Mouse (Mus musculus): ENCODE measurements around the gene Gabrb1. TPM values are rescaled to one million over a fixed set of nuclear protein-coding genes. Genes with fewer than 3 reads are reported as not detected.
"Not testable (repeated sequence)": the region's sequence is repeated elsewhere in the genome, so short reads cannot be mapped to it uniquely, and the experiment has no call there.

The Gabrb1 gene
- polyA plus RNA-seq, 1 experiment from 2014 or later: 0.24 TPM

- WGBS: 58% methylated on average over 3 of the region's 3 CpGs
Measured at GRCm38 (mm10) chr5:72003811-72004435, 346.0 kb downstream of the Gabrb1 start.

GRCm38 (mm10) chr5:72036954-72037353 is 379.0 kb downstream of the Gabrb1 start:
- Histone ChIP-seq H3K27ac (ENCODE audit: low read depth) (no peak overlapping the region), H3K4me2 (no peak overlapping the region), H3K36me3 (ENCODE audit: insufficient read depth) (no peaks in the 10 kb centered on the region), H3K9me3 (ENCODE audit: low read depth, low read length) (no peaks in the 10 kb centered on the region), H3K4me1 (ENCODE audit: insufficient read depth) (no peaks in the 10 kb centered on the region), H3K27me3 (ENCODE audit: insufficient read depth, low read length) (no peaks in the 10 kb centered on the region), H3K9ac (no peak overlapping the region), H3K4me3 (ENCODE audit: low read depth, low read length) (no peak overlapping the region)
- TF ChIP-seq CTCF (IDR thresholded peaks at IDR 0.05; ENCODE audit: low read depth): no peak
- no peak for DNase-seq
- ATAC-seq (ENCODE audit: insufficient read depth): no peak

More at GRCm38 (mm10) chr5:72003811-72004435, 346.0 kb downstream of the Gabrb1 start:
- Histone ChIP-seq H3K36me3 (ENCODE audit: insufficient read depth) (no peaks in the 10 kb centered on the region), H3K4me2 (no peak overlapping the region), H3K4me3 (ENCODE audit: low read depth, low read length) (no peak overlapping the region), H3K9ac (no peak overlapping the region), H3K27me3 (ENCODE audit: insufficient read depth, low read length) (no peaks in the 10 kb centered on the region), H3K9me3 (ENCODE audit: low read depth, low read length) (no peaks in the 10 kb centered on the region), H3K27ac (ENCODE audit: low read depth) (no peak overlapping the region), H3K4me1 (ENCODE audit: insufficient read depth) (no peaks in the 10 kb centered on the region)
- no peak for TF ChIP-seq CTCF (IDR thresholded peaks at IDR 0.05; ENCODE audit: low read depth)
- DNase-seq (no peak), ATAC-seq (ENCODE audit: insufficient read depth) (no peak)

GRCm38 (mm10) chr5:72043226-72044151 is 385.6 kb downstream of the Gabrb1 start:
- Histone ChIP-seq H3K4me2 (no peak overlapping the region), H3K27me3 (ENCODE audit: insufficient read depth, low read length) (no peaks in the 10 kb centered on the region), H3K4me1 (ENCODE audit: insufficient read depth) (no peaks in the 10 kb centered on the region), H3K27ac (ENCODE audit: low read depth) (no peak overlapping the region), H3K9me3 (ENCODE audit: low read depth, low read length) (no peaks in the 10 kb centered on the region), H3K4me3 (ENCODE audit: low read depth, low read length) (no peak overlapping the region), H3K9ac (no peak overlapping the region), H3K36me3 (ENCODE audit: insufficient read depth) (no peaks in the 10 kb centered on the region)
- no peak for TF ChIP-seq CTCF (IDR thresholded peaks at IDR 0.05; ENCODE audit: low read depth)
- ATAC-seq (ENCODE audit: insufficient read depth): no peak
- DNase-seq: peak; percentile 4
- WGBS: 46% methylated on average over 12 of the region's 12 CpGs

- Histone ChIP-seq H3K27ac (ENCODE audit: low read depth) (no peak overlapping the region), H3K4me3 (ENCODE audit: low read depth, low read length) (no peak overlapping the region), H3K9me3 (ENCODE audit: low read depth, low read length) (no peaks in the 10 kb centered on the region), H3K9ac (no peak overlapping the region), H3K4me1 (ENCODE audit: insufficient read depth) (no peaks in the 10 kb centered on the region), H3K27me3 (ENCODE audit: insufficient read depth, low read length) (no peaks in the 10 kb centered on the region), H3K4me2 (no peak overlapping the region), H3K36me3 (ENCODE audit: insufficient read depth) (no peaks in the 10 kb centered on the region)
- WGBS: 75% methylated on average over 2 of the region's 2 CpGs
- no peak for ATAC-seq (ENCODE audit: insufficient read depth)
- TF ChIP-seq CTCF (IDR thresholded peaks at IDR 0.05; ENCODE audit: low read depth): no peak
- no peak for DNase-seq
Measured at GRCm38 (mm10) chr5:72046261-72046660, 388.3 kb downstream of the Gabrb1 start.

GRCm38 (mm10) chr5:72064079-72064478 is 406.2 kb downstream of the Gabrb1 start:
- Histone ChIP-seq H3K27me3 (ENCODE audit: insufficient read depth, low read length) (no peaks in the 10 kb centered on the region), H3K4me2 (no peak overlapping the region), H3K4me1 (ENCODE audit: insufficient read depth) (no peaks in the 10 kb centered on the region), H3K36me3 (ENCODE audit: insufficient read depth) (no peaks in the 10 kb centered on the region), H3K9me3 (ENCODE audit: low read depth, low read length) (no peaks in the 10 kb centered on the region), H3K9ac (no peak overlapping the region), H3K27ac (ENCODE audit: low read depth) (no peak overlapping the region), H3K4me3 (ENCODE audit: low read depth, low read length) (no peak overlapping the region)
- DNase-seq (no peak), ATAC-seq (ENCODE audit: insufficient read depth) (no peak)
- 31% methylated on average over 1 of the region's 1 CpGs for WGBS
- no peak for TF ChIP-seq CTCF (IDR thresholded peaks at IDR 0.05; ENCODE audit: low read depth)

- Histone ChIP-seq H3K9me3 (ENCODE audit: low read depth, low read length) (no peaks in the 10 kb centered on the region), H3K4me1 (ENCODE audit: insufficient read depth) (no peaks in the 10 kb centered on the region), H3K4me3 (ENCODE audit: low read depth, low read length) (no peak overlapping the region), H3K36me3 (ENCODE audit: insufficient read depth) (no peaks in the 10 kb centered on the region), H3K27me3 (ENCODE audit: insufficient read depth, low read length) (no peaks in the 10 kb centered on the region), H3K9ac (no peak overlapping the region), H3K4me2 (no peak overlapping the region), H3K27ac (ENCODE audit: low read depth) (no peak overlapping the region)
- WGBS: 47% methylated on average over 6 of the region's 6 CpGs
- no peak for ATAC-seq (ENCODE audit: insufficient read depth)
- TF ChIP-seq CTCF (IDR thresholded peaks at IDR 0.05; ENCODE audit: low read depth): no peak
- peak; percentile 2 for DNase-seq
Measured at GRCm38 (mm10) chr5:72068826-72069225, 410.9 kb downstream of the Gabrb1 start.

- not testable (repeated sequence) for H3K4me2 ChIP-seq; ATAC-seq (ENCODE audit: insufficient read depth); H3K4me1 ChIP-seq (ENCODE audit: insufficient read depth); H3K4me3 ChIP-seq (ENCODE audit: low read depth, low read length); H3K27ac ChIP-seq (ENCODE audit: low read depth); H3K36me3 ChIP-seq (ENCODE audit: insufficient read depth); DNase-seq; H3K9ac ChIP-seq; H3K27me3 ChIP-seq (ENCODE audit: insufficient read depth, low read length); H3K9me3 ChIP-seq (ENCODE audit: low read depth, low read length)
- WGBS: 89% methylated on average over 7 of the region's 7 CpGs
Measured at GRCm38 (mm10) chr5:72069398-72069797, 411.5 kb downstream of the Gabrb1 start.

All from lung, embryonic 14.5 days (tissue).